In the genomic region with DNA sequence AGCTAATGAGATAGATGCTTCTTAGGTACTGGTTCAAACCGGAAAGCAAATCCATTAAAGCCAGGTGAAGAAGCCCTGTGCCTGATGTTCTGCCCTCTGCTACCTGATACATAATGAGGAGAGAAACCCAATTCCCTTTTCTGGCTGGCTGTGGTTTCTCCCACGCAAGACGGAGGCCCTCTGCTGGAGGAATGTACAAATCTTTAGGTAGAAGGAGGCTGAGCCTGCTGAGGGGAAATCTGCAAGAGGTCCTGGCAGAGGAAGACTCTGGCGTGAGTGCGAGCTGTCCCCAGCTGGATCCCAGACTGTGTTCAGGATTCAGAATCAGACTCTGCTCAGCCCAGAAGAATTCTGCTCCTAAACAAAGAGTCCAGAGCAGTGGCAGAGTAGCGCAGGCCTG, we compare ENCODE assay signal across 8 mouse cellular contexts.
DNase-seq lines count a peak whose midpoint lies in the region; ATAC-seq lines count a peak whose summit lies in the region.

No protein-coding gene starts in this region.

- H3K9ac ChIP-seq in midbrain, embryonic 11.5 days (ENCODE audit: low read length): no peak overlapping the region
- H3K9ac ChIP-seq in lung, embryonic 15.5 days: no peak overlapping the region

- no peaks in the 10 kb centered on the region for H3K27me3 ChIP-seq in midbrain, embryonic 10.5 days (ENCODE audit: low read depth, poor library complexity, severe bottlenecking)
- H3K27me3 ChIP-seq in midbrain, embryonic 11.5 days (ENCODE audit: control insufficient read depth, insufficient read depth, low read length): no peaks in the 10 kb centered on the region
- H3K27me3 ChIP-seq in lung, embryonic 15.5 days: no peaks in the 10 kb centered on the region

- H3K4me3 ChIP-seq in midbrain, embryonic 10.5 days: no peak overlapping the region
- H3K4me3 ChIP-seq in midbrain, embryonic 11.5 days (ENCODE audit: low read depth, low read length): no peak overlapping the region
- H3K4me3 ChIP-seq in lung, embryonic 15.5 days: no peak overlapping the region

- H3K9me3 ChIP-seq in midbrain, embryonic 10.5 days (replicated peaks): no peaks in the 10 kb centered on the region
- H3K9me3 ChIP-seq in midbrain, embryonic 11.5 days (ENCODE audit: control insufficient read depth, low read length): no peaks in the 10 kb centered on the region
- H3K9me3 ChIP-seq in lung, embryonic 15.5 days: no peaks in the 10 kb centered on the region

- ATAC-seq in midbrain, embryonic 11.5 days (ENCODE audit: low FRiP score): no peak
- ATAC-seq in lung, embryonic 15.5 days (ENCODE audit: borderline replicate concordance, extremely low read depth, low FRiP score, low TSS enrichment): peak; percentile 52; the same call in 1 of the 2 replicates

- peaks cover 11% of the 10 kb centered on the region for H3K4me1 ChIP-seq in midbrain, embryonic 10.5 days
- no peaks in the 10 kb centered on the region for H3K4me1 ChIP-seq in midbrain, embryonic 11.5 days (ENCODE audit: control insufficient read depth, insufficient read depth, low read length)
- H3K4me1 ChIP-seq in lung, embryonic 15.5 days: peaks cover 5% of the 10 kb centered on the region

- peak; percentile 22 for DNase-seq in midbrain, embryonic 10.5 days (ENCODE audit: low spot score)
- no peak for DNase-seq in midbrain, embryonic 11.5 days (ENCODE audit: low spot score, missing footprints)
- peak; percentile 48 for DNase-seq in ZHBTc4 (ENCODE audit: low read depth, low spot score)
- DNase-seq in embryo, embryonic 10 days (ENCODE audit: low spot score): peak; percentile 63
- DNase-seq in heart, postnatal 4 days: peak; percentile 47
- DNase-seq in right cerebral cortex, postnatal 14 days: peak; percentile 51
- DNase-seq in yolk sac, embryonic 10.5 days (ENCODE audit: low spot score): no peak

- no peak overlapping the region for H3K27ac ChIP-seq in midbrain, embryonic 10.5 days (replicated peaks)
- H3K27ac ChIP-seq in midbrain, embryonic 11.5 days (ENCODE audit: low read depth, low read length): no peak overlapping the region
- H3K27ac ChIP-seq in lung, embryonic 15.5 days: no peak overlapping the region

- no peaks in the 10 kb centered on the region for H3K36me3 ChIP-seq in midbrain, embryonic 10.5 days
- H3K36me3 ChIP-seq in midbrain, embryonic 11.5 days (ENCODE audit: control insufficient read depth, insufficient read depth, low read length): no peaks in the 10 kb centered on the region
- H3K36me3 ChIP-seq in lung, embryonic 15.5 days: no peaks in the 10 kb centered on the region

- H3K4me2 ChIP-seq in midbrain, embryonic 11.5 days: no peak overlapping the region
- no peak overlapping the region for H3K4me2 ChIP-seq in lung, embryonic 15.5 days

- 65% methylated on average over 6 of the region's 6 CpGs for WGBS in midbrain, embryonic 10.5 days
- WGBS in midbrain, embryonic 11.5 days: 60% methylated on average over 6 of the region's 6 CpGs
- 58% methylated on average over 6 of the region's 6 CpGs for WGBS in lung, embryonic 15.5 days

Comparison
In these comparisons a context has a peak if more than half of its experiments do, and no peak if none do; other contexts are left out.
1. DNase-seq: peak in midbrain, embryonic 10.5 days (single experiment), ZHBTc4 (single experiment), embryo, embryonic 10 days (single experiment), heart, postnatal 4 days (single experiment) and right cerebral cortex, postnatal 14 days (single experiment); none in midbrain, embryonic 11.5 days (single experiment) and yolk sac, embryonic 10.5 days (single experiment).